Mouse (Mus musculus) heart, adult 8-10 months (tissue): ENCODE results near the gene Tspan1. TPM values are rescaled to one million over a fixed set of nuclear protein-coding genes. Genes with fewer than 3 reads are reported as not detected.

Experiments
- DNase-seq: peaks from one replicate; pipeline ENCODE4 v3.0.0; 2022; ENCODE audit warnings: low spot score
- total RNA-seq, 4 experiments: library from RNA; stranded (reverse); gene quantifications; 2 replicates each; pipeline ENCODE4 v1.2.4; 2022

Gene Tspan1
- under 1 TPM in 1 of 4 experiments, not detected in 3; 0.55 TPM for total RNA-seq

GRCm38 (mm10) chr4:116167404-116167803 is at the start of gene Tspan1:
Gene Tspan1, minus strand, starts transcription at chr4:116167601.
- no peak for DNase-seq

GRCm38 (mm10) chr4:116217046-116217445 is 49.6 kb upstream of the Tspan1 start:
- DNase-seq, result peak; percentile 10

- no peak for DNase-seq
Measured at GRCm38 (mm10) chr4:116215895-116216605, 48.6 kb upstream of the Tspan1 start.

GRCm38 (mm10) chr4:116208891-116209290 is 41.5 kb upstream of the Tspan1 start:
- no peak for DNase-seq

GRCm38 (mm10) chr4:116206531-116206930 is 39.1 kb upstream of the Tspan1 start:
- DNase-seq, result no peak

GRCm38 (mm10) chr4:116204422-116204821 is 37.0 kb upstream of the Tspan1 start:
- DNase-seq, result no peak

GRCm38 (mm10) chr4:116198422-116198821 is 31.0 kb upstream of the Tspan1 start:
- no peak for DNase-seq

GRCm38 (mm10) chr4:116193583-116194383 is 26.4 kb upstream of the Tspan1 start:
- no peak for DNase-seq

GRCm38 (mm10) chr4:116192286-116192835 is 25.0 kb upstream of the Tspan1 start:
- peak; percentile 9 for DNase-seq

- no peak for DNase-seq
Measured at GRCm38 (mm10) chr4:116185083-116185482, 17.7 kb upstream of the Tspan1 start.

- peak; percentile 62 for DNase-seq
Measured at GRCm38 (mm10) chr4:116182745-116183144, 15.3 kb upstream of the Tspan1 start.

- no peak for DNase-seq
Measured at GRCm38 (mm10) chr4:116182079-116182478, 14.7 kb upstream of the Tspan1 start.

- DNase-seq, result peak; percentile 93
Measured at GRCm38 (mm10) chr4:116177140-116177539, 9.7 kb upstream of the Tspan1 start.

GRCm38 (mm10) chr4:116176543-116176988 is 9.2 kb upstream of the Tspan1 start:
- peak; percentile 76 for DNase-seq

GRCm38 (mm10) chr4:116175711-116176542 is 8.5 kb upstream of the Tspan1 start:
- peak; percentile 10 for DNase-seq

GRCm38 (mm10) chr4:116175136-116175535 is 7.7 kb upstream of the Tspan1 start:
- no peak for DNase-seq

- no peak for DNase-seq
Measured at GRCm38 (mm10) chr4:116174466-116175116, 7.2 kb upstream of the Tspan1 start.

GRCm38 (mm10) chr4:116173752-116174151 is 6.4 kb upstream of the Tspan1 start:
- no peak for DNase-seq

- DNase-seq, result no peak
Measured at GRCm38 (mm10) chr4:116173072-116173471, 5.7 kb upstream of the Tspan1 start, which contains the start of the genes 1700042G07Rik and Gm49337. Gene 1700042G07Rik, plus strand, starts transcription at chr4:116173372. Gene Gm49337, plus strand, starts transcription at chr4:116173384.

GRCm38 (mm10) chr4:116169353-116169672 is 1.9 kb upstream of the Tspan1 start:
- DNase-seq, result no peak
